ENCODE assay signal across 16 mouse cellular contexts in genomic region chr5:65706171-65706570, GRCm38 (mm10). TPM values are rescaled to one million over a fixed set of nuclear protein-coding genes. Genes with fewer than 3 reads are reported as not detected.
DNase-seq lines count a peak whose midpoint lies in the region; ATAC-seq and TF ChIP-seq lines count a peak whose summit lies in the region.
"Had no signal": no experiment of that assay in that cellular context is flagged by ENCODE, and none has a peak within 500 bp of the region (broad histone marks: within the 10 kb centered on the region; RNA-seq: fewer than 3 reads in every experiment).

No protein-coding gene starts in this region.

- no peak overlapping the region for H3K27ac ChIP-seq in kidney, postnatal 0 days
- peak overlapping the region; percentile 53; the same call in 1 of the 2 replicates for H3K27ac ChIP-seq in ES-Bruce4 (ENCODE audit: insufficient read depth, low read length)
- no peak overlapping the region for H3K27ac ChIP-seq in liver, postnatal 0 days (ENCODE audit: low read depth)
- no peak overlapping the region for H3K27ac ChIP-seq in midbrain, embryonic 13.5 days
- H3K27ac ChIP-seq: layer of hippocampus, adult 2 months; midbrain, embryonic 10.5 days had no signal

- ATAC-seq in kidney, postnatal 0 days (replicated peaks; ENCODE audit: low FRiP score, low read depth): no peak
- no peak for ATAC-seq in liver, postnatal 0 days
- no peak for ATAC-seq in midbrain, embryonic 13.5 days
- ATAC-seq: forebrain, embryonic 16.5 days had no signal

- TF ChIP-seq POLR2A in ES-Bruce4 (IDR thresholded peaks at IDR 0.05; ENCODE audit: insufficient read depth, low read length): no peak
- TF ChIP-seq POLR2A in brain, embryonic 14.5 days (IDR thresholded peaks at IDR 0.05; ENCODE audit: borderline replicate concordance, extremely low read depth, insufficient read depth, insufficient read length, poor library complexity, severe bottlenecking): no peak

- no peak for TF ChIP-seq EP300 in ES-Bruce4 (IDR thresholded peaks at IDR 0.05; ENCODE audit: insufficient read depth, low read depth, low read length)
- no peak for TF ChIP-seq EP300 in liver, postnatal 0 days (IDR thresholded peaks at IDR 0.05; ENCODE audit: low read depth)

- H3K4me3 ChIP-seq in kidney, postnatal 0 days (replicated peaks; ENCODE audit: low read depth, low read length): no peak overlapping the region
- peak overlapping the region; percentile 38; the same call in 1 of the 2 replicates for H3K4me3 ChIP-seq in ES-Bruce4 (ENCODE audit: low read depth, low read length)
- H3K4me3 ChIP-seq in liver, postnatal 0 days (ENCODE audit: low read depth, low read length): no peak overlapping the region
- no peak overlapping the region for H3K4me3 ChIP-seq in midbrain, embryonic 13.5 days (replicated peaks)
- H3K4me3 ChIP-seq: erythroblast, embryonic 14.5 days; heart, embryonic 12.5 days; layer of hippocampus, adult 2 months; midbrain, embryonic 10.5 days had no signal

- no peaks in the 10 kb centered on the region for H3K9me3 ChIP-seq in kidney, postnatal 0 days (replicated peaks; ENCODE audit: low read length)
- H3K9me3 ChIP-seq in ES-Bruce4 (replicated peaks; ENCODE audit: control insufficient read depth, insufficient read depth, low read length, poor library complexity, severe bottlenecking): no peaks in the 10 kb centered on the region
- H3K9me3 ChIP-seq in liver, postnatal 0 days (ENCODE audit: low read length): no peaks in the 10 kb centered on the region
- no peaks in the 10 kb centered on the region for H3K9me3 ChIP-seq in midbrain, embryonic 13.5 days
- H3K9me3 ChIP-seq: heart, embryonic 12.5 days; midbrain, embryonic 10.5 days had no signal

- H3K27me3 ChIP-seq in kidney, postnatal 0 days (ENCODE audit: insufficient read depth, low read length): no peaks in the 10 kb centered on the region
- H3K27me3 ChIP-seq in ES-Bruce4 (ENCODE audit: control insufficient read depth, insufficient read depth, low read length, poor library complexity, severe bottlenecking): no peaks in the 10 kb centered on the region
- no peaks in the 10 kb centered on the region for H3K27me3 ChIP-seq in liver, postnatal 0 days (ENCODE audit: insufficient read depth, low read length)
- no peaks in the 10 kb centered on the region for H3K27me3 ChIP-seq in midbrain, embryonic 13.5 days
- H3K27me3 ChIP-seq: heart, embryonic 12.5 days had no signal

- H3K4me2 ChIP-seq in kidney, postnatal 0 days (ENCODE audit: low read length): no peak overlapping the region
- no peak overlapping the region for H3K4me2 ChIP-seq in liver, postnatal 0 days (ENCODE audit: low read depth, low read length)
- H3K4me2 ChIP-seq in midbrain, embryonic 13.5 days (replicated peaks): no peak overlapping the region
- H3K4me2 ChIP-seq: heart, embryonic 12.5 days had no signal

- no peaks in the 10 kb centered on the region for H3K4me1 ChIP-seq in kidney, postnatal 0 days (replicated peaks; ENCODE audit: insufficient read depth, low read length)
- H3K4me1 ChIP-seq in ES-Bruce4 (ENCODE audit: control insufficient read depth, insufficient read depth, low read length): peaks cover 1% of the 10 kb centered on the region
- H3K4me1 ChIP-seq in liver, postnatal 0 days (ENCODE audit: insufficient read depth): no peaks in the 10 kb centered on the region
- H3K4me1 ChIP-seq in midbrain, embryonic 13.5 days (replicated peaks): no peaks in the 10 kb centered on the region
- H3K4me1 ChIP-seq: heart, embryonic 12.5 days; midbrain, embryonic 10.5 days had no signal

- no peaks in the 10 kb centered on the region for H3K36me3 ChIP-seq in kidney, postnatal 0 days (ENCODE audit: insufficient read depth, low read length)
- no peaks in the 10 kb centered on the region for H3K36me3 ChIP-seq in ES-Bruce4 (ENCODE audit: control insufficient read depth, insufficient read depth, low read length, poor library complexity, severe bottlenecking)
- no peaks in the 10 kb centered on the region for H3K36me3 ChIP-seq in liver, postnatal 0 days (replicated peaks; ENCODE audit: insufficient read depth, low read length)
- no peaks in the 10 kb centered on the region for H3K36me3 ChIP-seq in midbrain, embryonic 13.5 days
- H3K36me3 ChIP-seq: heart, embryonic 12.5 days; midbrain, embryonic 10.5 days had no signal

- DNase-seq in kidney, postnatal 0 days (ENCODE audit: low spot score): no peak
- no peak for DNase-seq in kidney, adult 18-20 months
- peak; percentile 17 for DNase-seq in brain, embryonic 14.5 days (ENCODE audit: low read depth)
- no peak for DNase-seq in liver, postnatal 0 days
- DNase-seq in spleen, adult 12 weeks (ENCODE audit: low spot score): no peak
- no peak for DNase-seq in layer of hippocampus, adult 9-11 months
- DNase-seq: cerebellum, adult 9-10 months; kidney, adult 8-10 months; right cerebral cortex, postnatal 14 days had no signal

- no peak overlapping the region for H3K9ac ChIP-seq in kidney, postnatal 0 days (ENCODE audit: low read depth, low read length)
- peak overlapping the region; percentile 75; the same call in 1 of the 2 replicates for H3K9ac ChIP-seq in ES-Bruce4 (ENCODE audit: low read depth, poor library complexity, severe bottlenecking)
- no peak overlapping the region for H3K9ac ChIP-seq in liver, postnatal 0 days (replicated peaks)
- no peak overlapping the region for H3K9ac ChIP-seq in midbrain, embryonic 13.5 days (replicated peaks)
- H3K9ac ChIP-seq: heart, embryonic 12.5 days had no signal

- TF ChIP-seq CTCF in kidney, postnatal 0 days (IDR thresholded peaks at IDR 0.05; ENCODE audit: low read depth): peak; percentile 47; the same call in 1 of the 2 replicates
- TF ChIP-seq CTCF in ES-Bruce4 (IDR thresholded peaks at IDR 0.05; ENCODE audit: low read depth, low read length): peak; percentile 9
- no peak for TF ChIP-seq CTCF in brain, embryonic 14.5 days (IDR thresholded peaks at IDR 0.05; ENCODE audit: borderline replicate concordance, extremely low read depth, insufficient read depth, insufficient read length)
- TF ChIP-seq CTCF in liver, postnatal 0 days (IDR thresholded peaks at IDR 0.05; ENCODE audit: low read depth): peak; percentile 47

- WGBS in kidney, postnatal 0 days: 77% methylated on average over 4 of the region's 4 CpGs
- 71% methylated on average over 4 of the region's 4 CpGs for WGBS in liver, postnatal 0 days (ENCODE audit: insufficient replicate concordance)
- 87% methylated on average over 4 of the region's 4 CpGs for WGBS in midbrain, embryonic 13.5 days

RNA-seq across cellular contexts. Expression of gene Pds5a, which starts 8.1 kb away (rescaled TPM):
- 35.2 and 37.8 TPM in 2 replicates for polyA plus RNA-seq in kidney, postnatal 0 days (2015; fragmentation: Nextera tagmentation; extraction: Ambion mirVana)
- 318 and 327 TPM in 2 replicates for polyA plus RNA-seq in ES-Bruce4 (2011; ENCODE audit: insufficient read depth, insufficient read length, low read depth, missing spikeins)
- polyA plus RNA-seq in brain, embryonic 14.5 days (2012; rRNA removed): 81.5 and 84.1 TPM in 2 replicates
- 12.7 and 13.7 TPM in 2 replicates for polyA plus RNA-seq in liver, postnatal 0 days (2015; fragmentation: Nextera tagmentation; extraction: Ambion mirVana)
- polyA plus RNA-seq in midbrain, embryonic 13.5 days (2015; fragmentation: Nextera tagmentation; extraction: Ambion mirVana): 66.2 and 67.6 TPM in 2 replicates

RNA-seq across cellular contexts. Expression of gene N4bp2, which starts 57.1 kb away (rescaled TPM):
- polyA plus RNA-seq in kidney, postnatal 0 days (2015; fragmentation: Nextera tagmentation; extraction: Ambion mirVana): 14.9 and 15.8 TPM in 2 replicates
- polyA plus RNA-seq in ES-Bruce4 (2011; ENCODE audit: insufficient read depth, insufficient read length, low read depth, missing spikeins): 73.4 and 75.3 TPM in 2 replicates
- polyA plus RNA-seq in brain, embryonic 14.5 days (2012; rRNA removed): 30.2 and 31.4 TPM in 2 replicates
- polyA plus RNA-seq in liver, postnatal 0 days (2015; fragmentation: Nextera tagmentation; extraction: Ambion mirVana): 4.6 and 5.1 TPM in 2 replicates
- 26.3 and 27.0 TPM in 2 replicates for polyA plus RNA-seq in midbrain, embryonic 13.5 days (2015; fragmentation: Nextera tagmentation; extraction: Ambion mirVana)
